Mouse (Mus musculus): Measurements from ENCODE around the gene Kcnk13.

GRCm38 (mm10) chr12:99939179-99939578, 25.1 kb upstream of the Kcnk13 start:
- TF ChIP-seq POLR2A (IDR thresholded peaks at IDR 0.05; ENCODE audit: low read depth, low read length) (no peak), MAFK (IDR thresholded peaks at IDR 0.05; ENCODE audit: insufficient replicate concordance, low read length) (no peak), JUN (IDR thresholded peaks at IDR 0.05; ENCODE audit: insufficient read depth, low read depth, low read length) (no peak), CTCF (conservative IDR thresholded peaks at IDR 0.05 in 1 of 2, IDR thresholded peaks at IDR 0.05 in 1 of 2; ENCODE audit: low read depth in 2 of 2, low read length in 2 of 2) (no peak)

Measured in CH12.LX (cell line).